Mouse (Mus musculus) kidney, postnatal 0 days (tissue): ENCODE results near the gene Inpp1. TPM values are rescaled to one million over a fixed set of nuclear protein-coding genes. Genes with fewer than 3 reads are reported as not detected.

Experiments used
- ATAC-seq: fragments of 200-750 bp; cut with Nextera tagmentation; replicated peaks from 2 replicates; pipeline ENCODE4 v1.8.0; 2017; ENCODE audit warnings: low read depth, moderate number of reproducible peaks, moderate TSS enrichment, moderate library complexity; ENCODE audit not compliant: low FRiP score
- DNase-seq: peaks from one replicate; pipeline ENCODE4 v3.0.0-alpha.2; 2016; ENCODE audit warnings: low spot score
- H3K27ac ChIP-seq: fragments of 300-500 bp; sonication (generic); 2 replicates; pipeline ENCODE4 v1.5.1; 2014; ENCODE audit warnings: mild to moderate bottlenecking
- H3K27me3 ChIP-seq: fragments of 300-500 bp; sonication (generic); 2 replicates; pipeline ENCODE4 v1.6.1; 2014; ENCODE audit warnings: low read length, mixed read lengths; ENCODE audit not compliant: insufficient read depth
- H3K36me3 ChIP-seq: fragments of 300-500 bp; sonication (generic); 2 replicates; pipeline ENCODE4 v1.6.1; 2014; ENCODE audit warnings: low read length, mixed read lengths; ENCODE audit not compliant: insufficient read depth
- H3K4me1 ChIP-seq: fragments of 300-500 bp; sonication (generic); replicated peaks from 2 replicates; pipeline ENCODE4 v1.6.1; 2014; ENCODE audit warnings: antibody characterized with exemption, low read length, mixed read lengths; ENCODE audit not compliant: insufficient read depth
- H3K4me2 ChIP-seq: fragments of 300-500 bp; sonication (generic); 2 replicates; pipeline ENCODE4 v1.6.1; 2014; ENCODE audit warnings: mild to moderate bottlenecking, low read length, moderate library complexity, mixed read lengths
- H3K4me3 ChIP-seq: fragments of 300-500 bp; sonication (generic); replicated peaks from 2 replicates; pipeline ENCODE4 v1.5.1; 2014; ENCODE audit warnings: low read depth, low read length
- H3K9ac ChIP-seq: fragments of 300-500 bp; sonication (generic); 2 replicates; pipeline ENCODE4 v1.6.1; 2014; ENCODE audit warnings: low read depth, low read length
- H3K9me3 ChIP-seq: fragments of 300-500 bp; sonication (generic); replicated peaks from 2 replicates; pipeline ENCODE4 v1.6.1; 2016; ENCODE audit warnings: low read length, inconsistent platforms, mixed read lengths
- CTCF ChIP-seq: IDR thresholded peaks from 2 replicates; pipeline ENCODE4 v1.5.1; 2016; ENCODE audit warnings: antibody characterized with exemption, low read depth, mild to moderate bottlenecking, moderate library complexity
- WGBS: fragments of 180-500 bp; shearing (Covaris S2); extraction: QIAGEN DNeasy Blood & Tissue Kit; methylation state at CpG from one replicate; pipeline ENCODE4 v1.1.7; 2014; 5-methylcytosine and 5-hydroxymethylcytosine counted together
- polyA plus RNA-seq: library from polyadenylated mRNA; unstranded; fragments of >200 nt; fragmentation: Nextera tagmentation; extraction: Ambion mirVana; gene quantifications from 2 replicates; pipeline ENCODE4 v1.2.1, GENCODE M21; 2015

Inpp1 gene
- polyA plus RNA-seq, 1 experiment from 2014 or later: 16.3 TPM

GRCm38 (mm10) chr1:52749978-52750377 lies 67.5 kb downstream of the Inpp1 start:
- peak; percentile 46; the same call in 1 of the 2 replicates for ATAC-seq
- DNase-seq: no peak
- no peak for TF ChIP-seq CTCF
- H3K9me3 ChIP-seq: no peaks in the 10 kb centered on the region
- no peak overlapping the region for H3K4me3 ChIP-seq
- H3K27ac ChIP-seq: no peak overlapping the region
- no peaks in the 10 kb centered on the region for H3K27me3 ChIP-seq
- no peaks in the 10 kb centered on the region for H3K36me3 ChIP-seq
- H3K4me2 ChIP-seq: no peak overlapping the region
- 85% methylated on average over 1 of the region's 1 CpGs for WGBS
- no peaks in the 10 kb centered on the region for H3K4me1 ChIP-seq
- no peak overlapping the region for H3K9ac ChIP-seq

DNA sequence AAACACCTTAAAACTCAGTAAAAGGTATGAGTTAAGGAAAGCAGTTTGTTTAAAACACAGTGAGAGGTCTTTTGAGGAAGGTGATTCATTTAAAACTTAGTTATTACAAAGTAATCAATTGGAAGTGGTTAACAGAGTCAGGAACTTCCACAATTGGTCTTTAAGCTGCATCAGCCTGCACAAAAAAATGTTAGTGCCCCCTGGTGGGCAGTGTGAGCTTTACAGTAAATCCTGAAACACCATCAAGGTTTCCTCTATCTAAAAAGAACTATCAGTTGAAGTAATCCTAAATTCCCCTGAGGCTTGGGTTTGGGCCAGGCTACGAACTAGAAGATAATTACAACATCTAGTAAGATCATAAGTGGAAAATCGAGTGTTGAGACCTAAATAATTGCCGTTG lies 69.2 kb downstream of the Inpp1 start:
- Histone ChIP-seq H3K36me3 (no peaks in the 10 kb centered on the region), H3K9ac (no peak overlapping the region), H3K27ac (no peak overlapping the region), H3K9me3 (no peaks in the 10 kb centered on the region), H3K4me1 (no peaks in the 10 kb centered on the region), H3K27me3 (no peaks in the 10 kb centered on the region), H3K4me3 (no peak overlapping the region), H3K4me2 (no peak overlapping the region)
- WGBS: 19% methylated on average over 3 of the region's 3 CpGs
- ATAC-seq: no peak
- peak; percentile 86 for TF ChIP-seq CTCF
- peak; percentile 73 for DNase-seq

DNA sequence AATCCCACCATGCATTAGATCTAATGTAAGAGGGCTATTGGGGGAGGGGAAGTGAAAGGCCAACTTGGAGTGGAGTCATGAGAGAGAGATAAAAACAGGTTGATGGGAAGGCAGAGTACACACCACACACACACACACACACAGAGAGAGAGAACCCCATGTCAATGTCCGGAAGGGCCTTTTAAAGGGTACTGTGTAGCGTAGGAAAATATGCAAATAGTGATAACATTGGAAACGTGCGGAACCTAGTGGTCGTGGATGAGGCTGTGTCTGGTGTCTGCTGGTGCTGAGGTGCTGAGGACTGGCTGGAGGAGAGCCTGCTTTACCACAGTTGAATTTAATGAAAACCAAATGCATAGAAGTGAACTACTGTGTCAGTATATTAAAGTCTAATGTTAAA lies 74.9 kb downstream of the Inpp1 start:
- no peak for ATAC-seq
- no peak for DNase-seq
- WGBS: 85% methylated on average over 5 of the region's 5 CpGs
- no peak overlapping the region for H3K4me3 ChIP-seq
- H3K36me3 ChIP-seq: no peaks in the 10 kb centered on the region
- H3K9ac ChIP-seq: no peak overlapping the region
- no peaks in the 10 kb centered on the region for H3K27me3 ChIP-seq
- no peak overlapping the region for H3K27ac ChIP-seq
- TF ChIP-seq CTCF: no peak
- H3K4me2 ChIP-seq: no peak overlapping the region
- H3K4me1 ChIP-seq: no peaks in the 10 kb centered on the region
- H3K9me3 ChIP-seq: no peaks in the 10 kb centered on the region

Other genes with a start within 250 kb of the Inpp1 start
- gene Nemp2, start 187.0 kb downstream of the Inpp1 start, polyA plus RNA-seq: 5.8 and 6.2 TPM in 2 replicates
- gene Mfsd6, start 90.2 kb downstream of the Inpp1 start, polyA plus RNA-seq: 3.0 and 3.2 TPM in 2 replicates
- 29.4 and 30.7 TPM in 2 replicates for gene Hibch, start 27.2 kb upstream of the Inpp1 start, polyA plus RNA-seq
- gene 1700019D03Rik, start 202.5 kb upstream of the Inpp1 start, polyA plus RNA-seq: 8.1 and 10.2 TPM in 2 replicates
- 0.05 TPM in 1 of 2 replicates, not detected in the other for gene Mstn, start 244.0 kb upstream of the Inpp1 start, polyA plus RNA-seq